Mouse (Mus musculus): ENCODE results near the gene Socs5.
A peak's percentile ranks its signal among the peaks of the same experiment; 100 is the strongest.
"Not testable (repeated sequence)": the region's sequence is repeated elsewhere in the genome, so short reads cannot be mapped to it uniquely, and the experiment has no call there.

Socs5 gene

GRCm38 (mm10) chr17:87107623-87108221 is at the start of gene Socs5:
Gene Socs5 (plus strand): TSS chr17:87107679.
- DNase-seq = no peak

- no peak for DNase-seq
Observed at GRCm38 (mm10) chr17:87062639-87063038, 44.8 kb upstream of the Socs5 start.

DNA sequence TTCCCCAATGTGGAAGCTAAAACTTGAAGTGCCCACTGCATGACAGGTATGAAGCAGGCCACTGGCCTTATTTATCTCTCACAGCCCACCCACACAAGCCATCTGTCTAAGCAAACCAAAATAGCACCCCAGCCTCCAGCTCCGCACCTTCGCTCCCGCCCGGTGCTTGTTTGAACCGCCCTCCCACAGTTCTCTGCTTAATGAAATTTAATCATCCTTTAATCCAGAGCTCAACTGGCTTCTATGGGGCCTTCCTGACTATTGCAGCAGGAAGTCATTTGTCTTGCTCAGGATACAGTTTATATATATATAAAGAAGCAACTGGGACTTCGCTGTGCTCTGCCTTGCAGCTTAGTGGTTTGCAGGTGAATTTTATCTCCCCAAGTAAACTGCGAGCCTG is 44.0 kb upstream of the Socs5 start:
- no peak for DNase-seq

DNA sequence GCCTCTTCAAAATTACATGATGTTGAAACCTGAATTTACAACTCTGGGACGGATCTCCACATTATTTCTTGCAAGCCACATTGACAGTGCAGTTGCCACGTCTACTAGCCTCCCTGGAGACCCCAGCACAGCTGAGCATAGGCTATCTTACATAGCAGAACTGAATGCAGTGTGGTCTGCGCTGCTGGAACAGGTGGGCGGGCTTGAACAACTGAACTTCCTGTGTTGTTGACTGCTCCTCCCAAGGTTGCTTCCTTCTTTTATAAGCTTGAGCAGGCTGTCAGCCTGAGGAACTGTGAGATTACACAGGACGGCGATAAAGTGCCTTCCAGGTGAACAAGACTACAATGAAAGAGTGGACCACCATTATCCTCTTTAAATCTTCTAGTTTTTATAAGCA is 43.5 kb upstream of the Socs5 start:
- DNase-seq = peak; percentile 16 to 36

GRCm38 (mm10) chr17:87068997-87069396 is 38.5 kb upstream of the Socs5 start:
- no peak for DNase-seq

- DNase-seq = not testable (repeated sequence)
Observed at GRCm38 (mm10) chr17:87072183-87072582, 35.3 kb upstream of the Socs5 start.

GRCm38 (mm10) chr17:87072766-87073440 is 34.6 kb upstream of the Socs5 start:
- no peak for DNase-seq

GRCm38 (mm10) chr17:87073470-87073869 is 34.0 kb upstream of the Socs5 start:
- no peak for DNase-seq

DNA sequence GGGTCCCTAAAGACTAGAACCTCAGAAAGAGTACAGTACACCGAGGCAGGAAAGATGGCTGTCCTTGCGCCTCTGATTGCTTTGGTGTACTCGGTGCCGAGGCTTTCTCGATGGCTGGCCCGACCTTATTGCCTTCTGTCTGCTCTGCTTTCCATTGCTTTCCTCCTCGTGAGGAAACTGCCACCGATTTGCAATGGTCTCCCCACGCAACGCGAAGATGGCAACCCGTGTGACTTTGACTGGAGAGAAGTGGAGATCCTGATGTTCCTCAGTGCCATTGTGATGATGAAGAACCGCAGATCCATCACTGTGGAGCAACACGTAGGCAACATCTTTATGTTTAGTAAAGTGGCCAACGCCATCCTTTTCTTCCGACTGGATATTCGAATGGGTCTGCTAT is 29.3 kb upstream of the Socs5 start:
- DNase-seq = not testable (repeated sequence)

DNA sequence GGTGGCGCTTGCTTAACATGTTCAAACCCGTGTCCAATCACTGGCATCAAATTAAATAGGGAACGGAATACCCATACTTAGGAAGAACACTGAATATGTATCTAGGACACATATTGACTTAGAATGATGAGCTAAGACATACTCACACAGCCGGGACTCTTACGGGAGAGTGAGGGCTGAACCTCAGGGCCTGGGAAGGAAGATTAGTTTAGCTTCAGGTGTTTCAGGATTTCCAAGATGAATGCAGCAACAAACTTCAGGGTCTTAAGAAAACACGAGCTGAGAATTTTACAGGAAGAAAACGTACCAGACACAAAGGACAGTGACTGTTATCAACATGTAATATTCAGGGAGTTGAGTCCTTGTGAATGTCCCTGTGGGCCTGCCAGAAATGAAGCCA is 26.8 kb upstream of the Socs5 start:
- no peak for DNase-seq

DNA sequence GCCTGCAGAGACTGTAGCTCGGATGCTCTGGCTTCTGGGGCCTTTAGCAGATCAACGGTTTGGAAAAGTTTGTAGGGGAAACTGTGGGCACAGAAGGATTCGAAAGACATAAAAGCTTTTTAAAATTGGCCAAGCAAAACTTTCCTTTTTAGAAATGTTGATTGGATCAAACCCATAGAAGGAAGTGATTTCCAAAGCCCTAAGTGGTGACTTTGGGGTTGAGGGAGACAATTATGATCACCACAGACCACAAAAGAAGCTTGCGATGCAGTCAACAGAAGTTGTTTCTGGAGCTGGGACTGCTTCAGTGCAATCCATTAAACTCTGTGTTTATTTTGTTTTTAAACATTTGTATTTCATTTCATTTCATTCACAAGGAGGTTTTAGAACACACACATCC is 24.9 kb upstream of the Socs5 start:
- DNase-seq = no peak

GRCm38 (mm10) chr17:87083671-87084070 is 23.8 kb upstream of the Socs5 start:
- DNase-seq = no peak

GRCm38 (mm10) chr17:87085726-87086125 is 21.8 kb upstream of the Socs5 start:
- no peak for DNase-seq

DNA sequence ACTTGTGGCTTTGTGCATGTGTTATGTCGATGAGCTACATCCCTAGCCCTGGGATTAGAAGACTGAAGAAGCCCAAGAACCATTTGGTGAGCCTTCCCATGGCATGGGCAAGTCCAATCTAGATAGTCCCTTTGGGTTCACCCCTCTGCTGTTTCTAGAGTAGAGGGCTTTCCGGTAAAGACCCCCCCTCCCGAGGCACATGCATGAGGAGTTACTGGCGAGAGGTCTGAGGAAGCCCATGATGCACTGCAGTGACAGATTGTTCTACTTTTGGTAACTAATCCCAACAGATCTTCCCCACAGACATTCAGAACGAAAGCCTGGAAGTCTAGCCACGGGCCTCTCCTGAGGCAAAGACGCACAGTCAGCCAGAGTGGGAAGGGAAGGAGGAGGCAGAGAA is 18.2 kb upstream of the Socs5 start:
- DNase-seq = no peak

GRCm38 (mm10) chr17:87093061-87093460 is 14.4 kb upstream of the Socs5 start:
- no peak for DNase-seq

- no peak for DNase-seq
Observed at GRCm38 (mm10) chr17:87096951-87097350, 10.5 kb upstream of the Socs5 start.

- DNase-seq = no peak
Observed at GRCm38 (mm10) chr17:87097576-87097975, 9.9 kb upstream of the Socs5 start.

DNA sequence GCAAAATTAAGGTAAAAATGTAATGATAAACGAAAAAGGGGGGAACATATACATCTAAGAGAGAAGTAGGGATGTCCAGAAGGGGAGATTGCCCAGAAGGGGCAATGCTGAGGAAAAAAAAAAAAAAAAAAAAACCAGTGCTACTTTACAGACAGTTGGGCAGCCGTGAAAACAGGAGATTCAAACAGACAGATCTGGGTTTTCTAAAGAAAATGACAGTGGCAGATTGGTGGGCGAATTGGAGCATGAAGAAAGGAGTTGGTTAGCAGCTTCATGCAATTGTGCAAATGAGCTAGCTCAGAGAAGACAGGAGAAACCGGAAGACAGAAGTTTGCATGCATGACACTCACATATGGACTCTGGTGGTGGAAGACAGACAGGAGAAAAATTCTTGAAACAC is 6.5 kb upstream of the Socs5 start:
- DNase-seq = no peak

DNA sequence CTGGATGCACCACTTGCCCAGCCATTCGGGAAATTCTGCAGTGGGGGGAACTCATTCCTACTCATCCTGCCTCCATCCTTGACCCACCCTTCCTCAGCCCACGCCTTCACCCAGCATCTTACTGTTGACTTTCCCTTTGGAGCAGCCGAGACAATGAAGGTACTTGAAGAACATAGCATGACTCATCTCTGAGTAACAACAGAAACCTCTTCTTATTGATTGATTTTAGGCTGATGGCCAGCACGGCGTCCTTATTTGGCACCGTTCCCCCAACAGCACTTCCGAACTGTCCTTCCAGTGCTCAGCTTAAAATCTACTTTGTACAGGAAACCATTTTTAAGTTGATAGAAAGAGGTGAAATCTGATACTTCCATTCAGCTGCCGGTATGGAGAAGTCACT is 4.8 kb upstream of the Socs5 start:
- DNase-seq = no peak

GRCm38 (mm10) chr17:87103060-87103459 is 4.4 kb upstream of the Socs5 start:
- no peak for DNase-seq

DNA sequence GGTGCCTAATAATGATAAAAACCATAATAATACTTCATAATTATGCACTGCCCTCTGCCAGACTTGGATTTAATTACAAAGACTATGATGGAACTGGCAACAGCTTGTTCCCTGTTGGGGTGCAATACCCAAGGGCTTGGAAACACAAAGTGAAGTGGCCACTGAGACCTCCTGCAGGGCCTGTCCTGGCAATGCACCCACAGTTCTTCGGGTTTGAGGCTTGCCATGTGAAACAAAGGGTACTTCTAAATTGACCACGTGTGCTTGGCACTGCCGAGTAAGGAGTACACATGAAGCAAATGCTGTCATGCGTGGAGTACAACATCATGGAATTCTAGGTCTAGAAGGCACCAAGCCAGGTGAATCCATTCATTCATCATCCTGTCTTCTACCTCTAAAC is 3.2 kb upstream of the Socs5 start:
- no peak for DNase-seq

DNA sequence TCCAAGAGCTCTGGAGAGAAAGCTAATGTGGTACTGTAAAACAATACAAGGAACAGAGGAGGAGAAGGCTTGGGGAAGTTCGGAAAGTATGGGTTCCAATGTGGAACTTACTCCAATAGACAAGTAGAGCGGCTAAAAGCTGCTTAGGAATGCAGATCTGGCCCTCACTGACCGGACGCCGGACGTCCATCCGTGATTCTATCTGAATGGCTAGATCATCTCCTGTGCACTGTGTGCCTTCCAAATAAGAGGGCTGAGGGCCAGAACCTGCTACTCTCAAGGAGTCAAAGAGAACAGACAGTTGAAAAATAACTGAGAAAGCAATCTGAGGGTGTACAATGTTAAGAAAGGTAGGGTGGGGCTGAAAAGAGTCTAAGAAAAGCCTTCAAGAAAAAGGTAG is 1.5 kb upstream of the Socs5 start:
- DNase-seq = peak in 1 of 2 experiments; percentile 13

GRCm38 (mm10) chr17:87106691-87107523 is 572 bp upstream of the Socs5 start:
- DNase-seq = peak; percentile 92 to 95
